Mouse (Mus musculus): ENCODE data around the gene Ccdc88a. TPM values are rescaled to one million over a fixed set of nuclear protein-coding genes. Genes with fewer than 3 reads are reported as not detected.

Gene Ccdc88a
- polyA plus RNA-seq (2014; fragmentation: Nextera tagmentation; extraction: Ambion mirVana): 19.4 and 22.3 TPM in 2 replicates

GRCm38 (mm10) chr11:29373396-29374273 lies at the start of gene Ccdc88a:
Ccdc88a (plus strand) TSS chr11:29373658.
- ATAC-seq (ENCODE audit: insufficient number of reproducible peaks, insufficient read depth, low FRiP score, low read depth): peak; percentile 91
- Histone ChIP-seq H3K4me1 (ENCODE audit: control insufficient read depth in 2 of 2, insufficient read depth in 2 of 2, low read length in 2 of 2) (peaks cover 4 to 10% of the 10 kb centered on the region in 2 experiments), H3K27ac (replicated peaks in 1 of 2; ENCODE audit: control insufficient read depth in 1 of 2, insufficient read depth in 1 of 2, low read depth in 2 of 2, low read length in 2 of 2) (peak within 1 kb of the TSS; percentile 91 to 95), H3K4me2 (ENCODE audit: low read length) (peak within 1 kb of the TSS; percentile 65), H3K27me3 (ENCODE audit: control insufficient read depth, insufficient read depth, low read length) (no peaks in the 10 kb centered on the region), H3K9me3 (ENCODE audit: control insufficient read depth, low read length) (no peaks in the 10 kb centered on the region), H3K9ac (ENCODE audit: low read length) (peak within 1 kb of the TSS; percentile 96), H3K36me3 (ENCODE audit: control insufficient read depth, insufficient read depth, low read length) (no peaks in the 10 kb centered on the region), H3K4me3 (ENCODE audit: control insufficient read depth in 1 of 2, insufficient read depth in 1 of 2, low read depth in 1 of 2, low read length in 2 of 2) (peak within 1 kb of the TSS; percentile 88 to 97)
- WGBS: under 1% methylated on average over 90 of the region's 107 CpGs

- H3K27ac ChIP-seq (replicated peaks in 1 of 2; ENCODE audit: control insufficient read depth in 1 of 2, insufficient read depth in 1 of 2, low read depth in 2 of 2, low read length in 2 of 2): no peak overlapping the region
- no peaks in the 10 kb centered on the region for H3K9me3 ChIP-seq (ENCODE audit: control insufficient read depth, low read length)
- H3K27me3 ChIP-seq (ENCODE audit: control insufficient read depth, insufficient read depth, low read length): no peaks in the 10 kb centered on the region
- H3K9ac ChIP-seq (ENCODE audit: low read length): no peak overlapping the region
- no peaks in the 10 kb centered on the region for H3K4me1 ChIP-seq (ENCODE audit: control insufficient read depth in 2 of 2, insufficient read depth in 2 of 2, low read length in 2 of 2)
- no peak for ATAC-seq (ENCODE audit: insufficient number of reproducible peaks, insufficient read depth, low FRiP score, low read depth)
- 67% methylated on average over 2 of the region's 2 CpGs for WGBS
- no peak overlapping the region for H3K4me2 ChIP-seq (ENCODE audit: low read length)
- no peak overlapping the region for H3K4me3 ChIP-seq (ENCODE audit: control insufficient read depth in 1 of 2, insufficient read depth in 1 of 2, low read depth in 1 of 2, low read length in 2 of 2)
- no peaks in the 10 kb centered on the region for H3K36me3 ChIP-seq (ENCODE audit: control insufficient read depth, insufficient read depth, low read length)
Measured at GRCm38 (mm10) chr11:29335505-29335904, 38.0 kb upstream of the Ccdc88a start.

GRCm38 (mm10) chr11:29341259-29341658 lies 32.2 kb upstream of the Ccdc88a start:
- no peaks in the 10 kb centered on the region for H3K36me3 ChIP-seq (ENCODE audit: control insufficient read depth, insufficient read depth, low read length)
- H3K4me3 ChIP-seq (ENCODE audit: control insufficient read depth in 1 of 2, insufficient read depth in 1 of 2, low read depth in 1 of 2, low read length in 2 of 2): no peak overlapping the region
- 28% methylated on average over 2 of the region's 2 CpGs for WGBS
- ATAC-seq (ENCODE audit: insufficient number of reproducible peaks, insufficient read depth, low FRiP score, low read depth): no peak
- no peaks in the 10 kb centered on the region for H3K9me3 ChIP-seq (ENCODE audit: control insufficient read depth, low read length)
- H3K27ac ChIP-seq (replicated peaks in 1 of 2; ENCODE audit: control insufficient read depth in 1 of 2, insufficient read depth in 1 of 2, low read depth in 2 of 2, low read length in 2 of 2): no peak overlapping the region
- H3K4me2 ChIP-seq (ENCODE audit: low read length): no peak overlapping the region
- H3K4me1 ChIP-seq (ENCODE audit: control insufficient read depth in 2 of 2, insufficient read depth in 2 of 2, low read length in 2 of 2): peaks cover 0 to 4% of the 10 kb centered on the region in 2 experiments; a peak in 1 of 4 replicates
- H3K27me3 ChIP-seq (ENCODE audit: control insufficient read depth, insufficient read depth, low read length): no peaks in the 10 kb centered on the region
- no peak overlapping the region for H3K9ac ChIP-seq (ENCODE audit: low read length)

GRCm38 (mm10) chr11:29344891-29345657 lies 28.4 kb upstream of the Ccdc88a start:
- Histone ChIP-seq H3K27ac (replicated peaks in 1 of 2; ENCODE audit: control insufficient read depth in 1 of 2, insufficient read depth in 1 of 2, low read depth in 2 of 2, low read length in 2 of 2) (no peak overlapping the region), H3K4me3 (ENCODE audit: control insufficient read depth in 1 of 2, insufficient read depth in 1 of 2, low read depth in 1 of 2, low read length in 2 of 2) (no peak overlapping the region)
- 70% methylated on average over 4 of the region's 4 CpGs for WGBS

GRCm38 (mm10) chr11:29345673-29346286 lies 27.7 kb upstream of the Ccdc88a start:
- H3K27me3 ChIP-seq (ENCODE audit: control insufficient read depth, insufficient read depth, low read length): no peaks in the 10 kb centered on the region
- H3K4me3 ChIP-seq (ENCODE audit: control insufficient read depth in 1 of 2, insufficient read depth in 1 of 2, low read depth in 1 of 2, low read length in 2 of 2): no peak overlapping the region
- 60% methylated on average over 4 of the region's 4 CpGs for WGBS
- no peak for ATAC-seq (ENCODE audit: insufficient number of reproducible peaks, insufficient read depth, low FRiP score, low read depth)
- H3K27ac ChIP-seq (replicated peaks in 1 of 2; ENCODE audit: control insufficient read depth in 1 of 2, insufficient read depth in 1 of 2, low read depth in 2 of 2, low read length in 2 of 2): no peak overlapping the region
- H3K4me2 ChIP-seq (ENCODE audit: low read length): no peak overlapping the region
- no peak overlapping the region for H3K9ac ChIP-seq (ENCODE audit: low read length)
- no peaks in the 10 kb centered on the region for H3K36me3 ChIP-seq (ENCODE audit: control insufficient read depth, insufficient read depth, low read length)
- H3K9me3 ChIP-seq (ENCODE audit: control insufficient read depth, low read length): no peaks in the 10 kb centered on the region
- H3K4me1 ChIP-seq (ENCODE audit: control insufficient read depth in 2 of 2, insufficient read depth in 2 of 2, low read length in 2 of 2): peaks cover 0 to 4% of the 10 kb centered on the region in 2 experiments; a peak in 1 of 4 replicates

More at GRCm38 (mm10) chr11:29344891-29345657, 28.4 kb upstream of the Ccdc88a start:
- peaks cover 0 to 4% of the 10 kb centered on the region in 2 experiments; a peak in 1 of 4 replicates for H3K4me1 ChIP-seq (ENCODE audit: control insufficient read depth in 2 of 2, insufficient read depth in 2 of 2, low read length in 2 of 2)
- no peaks in the 10 kb centered on the region for H3K27me3 ChIP-seq (ENCODE audit: control insufficient read depth, insufficient read depth, low read length)
- H3K4me2 ChIP-seq (ENCODE audit: low read length): no peak overlapping the region
- H3K36me3 ChIP-seq (ENCODE audit: control insufficient read depth, insufficient read depth, low read length): no peaks in the 10 kb centered on the region
- no peaks in the 10 kb centered on the region for H3K9me3 ChIP-seq (ENCODE audit: control insufficient read depth, low read length)
- no peak overlapping the region for H3K9ac ChIP-seq (ENCODE audit: low read length)
- no peak for ATAC-seq (ENCODE audit: insufficient number of reproducible peaks, insufficient read depth, low FRiP score, low read depth)

GRCm38 (mm10) chr11:29350891-29351290 lies 22.6 kb upstream of the Ccdc88a start:
- no peak for ATAC-seq (ENCODE audit: insufficient number of reproducible peaks, insufficient read depth, low FRiP score, low read depth)

GRCm38 (mm10) chr11:29352214-29352613 lies 21.2 kb upstream of the Ccdc88a start:
- no peak overlapping the region for H3K4me2 ChIP-seq (ENCODE audit: low read length)
- no peaks in the 10 kb centered on the region for H3K4me1 ChIP-seq (ENCODE audit: control insufficient read depth in 2 of 2, insufficient read depth in 2 of 2, low read length in 2 of 2)
- ATAC-seq (ENCODE audit: insufficient number of reproducible peaks, insufficient read depth, low FRiP score, low read depth): no peak
- no peak overlapping the region for H3K27ac ChIP-seq (replicated peaks in 1 of 2; ENCODE audit: control insufficient read depth in 1 of 2, insufficient read depth in 1 of 2, low read depth in 2 of 2, low read length in 2 of 2)
- H3K4me3 ChIP-seq (ENCODE audit: control insufficient read depth in 1 of 2, insufficient read depth in 1 of 2, low read depth in 1 of 2, low read length in 2 of 2): no peak overlapping the region
- no peak overlapping the region for H3K9ac ChIP-seq (ENCODE audit: low read length)
- WGBS: 68% methylated on average over 1 of the region's 1 CpGs
- no peaks in the 10 kb centered on the region for H3K9me3 ChIP-seq (ENCODE audit: control insufficient read depth, low read length)
- H3K27me3 ChIP-seq (ENCODE audit: control insufficient read depth, insufficient read depth, low read length): no peaks in the 10 kb centered on the region
- H3K36me3 ChIP-seq (ENCODE audit: control insufficient read depth, insufficient read depth, low read length): no peaks in the 10 kb centered on the region

More at GRCm38 (mm10) chr11:29350891-29351290, 22.6 kb upstream of the Ccdc88a start:
- Histone ChIP-seq H3K9ac (ENCODE audit: low read length) (no peak overlapping the region), H3K4me3 (ENCODE audit: control insufficient read depth in 1 of 2, insufficient read depth in 1 of 2, low read depth in 1 of 2, low read length in 2 of 2) (no peak overlapping the region), H3K4me2 (ENCODE audit: low read length) (no peak overlapping the region), H3K27ac (replicated peaks in 1 of 2; ENCODE audit: control insufficient read depth in 1 of 2, insufficient read depth in 1 of 2, low read depth in 2 of 2, low read length in 2 of 2) (no peak overlapping the region), H3K27me3 (ENCODE audit: control insufficient read depth, insufficient read depth, low read length) (no peaks in the 10 kb centered on the region), H3K4me1 (ENCODE audit: control insufficient read depth in 2 of 2, insufficient read depth in 2 of 2, low read length in 2 of 2) (no peaks in the 10 kb centered on the region), H3K36me3 (ENCODE audit: control insufficient read depth, insufficient read depth, low read length) (no peaks in the 10 kb centered on the region), H3K9me3 (ENCODE audit: control insufficient read depth, low read length) (no peaks in the 10 kb centered on the region)
- 94% methylated on average over 2 of the region's 2 CpGs for WGBS
